Mouse (Mus musculus) T-helper 17 cell (primary cell): ENCODE data around the gene Gm10309.
"Not testable (repeated sequence)": the region's sequence is repeated elsewhere in the genome, so short reads cannot be mapped to it uniquely, and the experiment has no call there.

Experiments used
- in situ Hi-C, 2 experiments: fragments of 300-600 bp; cut with MboI, MseI; formaldehyde crosslinking; loops; 1 replicate in 1 of 2; 2 replicates in 1 of 2; pipeline ENCODE4 v1.15.1; 2025; ENCODE audit warnings: high pct_unique_total_duplicates in 2 of 2

Gm10309 gene

DNA sequence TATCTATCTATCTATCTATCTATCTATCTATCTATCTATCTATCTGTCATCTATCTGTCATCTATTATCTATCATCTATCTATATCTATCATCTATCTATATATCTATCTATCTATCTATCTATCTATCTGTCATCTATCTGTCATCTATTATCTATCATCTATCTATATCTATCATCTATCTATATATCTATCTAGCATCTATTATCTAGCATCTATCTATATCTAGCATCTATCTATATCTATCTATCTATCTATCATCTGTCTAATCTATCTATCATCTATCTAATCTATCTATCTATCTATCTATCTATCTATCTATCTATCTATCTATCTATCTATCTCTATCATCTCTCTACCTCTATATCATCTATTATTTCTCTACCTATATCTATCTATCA lies 27.6 kb downstream of the Gm10309 start:
- in situ Hi-C loops = not testable (repeated sequence)

DNA sequence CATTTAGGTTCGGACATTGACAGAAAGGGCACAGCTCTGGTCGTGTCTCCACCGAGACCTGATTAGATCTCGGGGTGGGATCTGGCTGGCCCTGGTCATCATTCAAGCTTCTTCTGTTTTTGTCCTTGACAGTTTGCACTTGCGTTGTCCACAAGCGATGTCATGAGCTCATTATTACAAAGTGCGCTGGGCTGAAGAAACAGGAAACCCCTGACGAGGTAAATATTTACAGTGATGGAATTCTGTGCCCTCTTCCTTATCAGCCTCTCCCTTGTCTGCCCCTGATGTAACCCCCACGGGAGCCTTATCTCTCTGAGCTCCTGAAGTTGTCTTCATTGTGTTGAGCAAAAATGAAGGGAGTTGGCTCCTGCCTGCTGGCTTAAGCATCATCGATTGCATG lies 28.4 kb downstream of the Gm10309 start:
- in situ Hi-C loops = no loop called here

DNA sequence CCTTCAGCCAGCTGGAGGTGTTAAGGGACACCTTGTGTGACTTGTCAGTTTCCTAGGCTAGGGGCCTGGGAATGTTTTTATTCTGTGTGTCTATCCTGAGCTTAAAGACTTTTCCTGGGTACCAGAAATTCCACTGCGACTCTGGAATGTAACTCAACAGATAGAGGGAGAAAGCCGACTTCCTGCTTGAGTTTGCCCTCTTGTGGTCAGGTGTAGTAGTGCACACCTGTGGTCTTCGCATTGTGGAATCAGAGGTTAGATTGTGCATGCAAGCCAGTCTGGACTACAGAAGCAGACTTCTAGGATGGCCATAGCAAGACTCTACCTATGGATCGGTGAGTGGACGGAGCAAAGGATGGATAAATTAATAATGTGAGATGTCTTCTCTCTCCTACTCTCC lies 33.3 kb downstream of the Gm10309 start:
- in situ Hi-C loops = no loop called here

DNA sequence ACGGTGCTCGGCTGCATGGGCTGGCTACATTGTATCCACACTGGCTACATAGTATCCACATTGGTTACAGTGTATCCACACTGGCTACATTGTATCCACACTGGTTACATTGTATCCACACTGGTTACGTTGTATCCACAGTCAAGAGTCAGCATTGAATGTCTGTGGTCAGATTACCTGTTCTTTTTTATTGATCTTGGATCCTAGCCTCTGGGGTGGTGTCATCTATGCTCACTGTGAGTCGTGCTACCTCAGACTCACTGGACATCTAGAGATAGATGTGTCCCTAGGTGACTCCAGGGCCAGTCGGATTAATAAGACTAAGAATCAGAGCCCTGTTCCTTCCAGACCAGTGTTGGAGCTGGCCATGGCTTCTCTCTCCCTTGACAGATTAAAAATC lies 34.9 kb downstream of the Gm10309 start:
- in situ Hi-C loops = no loop called here

DNA sequence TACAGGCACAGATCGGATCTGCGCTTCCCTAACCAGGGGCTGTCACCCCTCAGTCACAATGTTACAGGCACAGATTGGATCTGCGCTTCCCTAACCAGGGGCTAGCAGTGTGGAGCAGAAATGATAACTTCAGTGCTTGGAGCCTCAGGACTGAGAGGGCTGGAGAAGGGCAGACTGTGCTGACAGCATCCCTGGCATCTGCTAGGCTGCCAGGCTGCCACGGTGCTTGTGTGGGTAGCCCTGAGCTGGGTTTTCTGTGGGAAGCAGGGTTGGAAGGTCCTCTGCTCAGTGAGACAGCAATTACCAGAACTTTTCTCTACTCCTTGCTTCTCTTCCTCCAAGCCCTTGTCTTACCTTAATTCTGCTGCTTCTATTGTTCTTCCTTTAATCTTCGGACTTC lies 37.1 kb downstream of the Gm10309 start:
- in situ Hi-C loops = no loop called here

DNA sequence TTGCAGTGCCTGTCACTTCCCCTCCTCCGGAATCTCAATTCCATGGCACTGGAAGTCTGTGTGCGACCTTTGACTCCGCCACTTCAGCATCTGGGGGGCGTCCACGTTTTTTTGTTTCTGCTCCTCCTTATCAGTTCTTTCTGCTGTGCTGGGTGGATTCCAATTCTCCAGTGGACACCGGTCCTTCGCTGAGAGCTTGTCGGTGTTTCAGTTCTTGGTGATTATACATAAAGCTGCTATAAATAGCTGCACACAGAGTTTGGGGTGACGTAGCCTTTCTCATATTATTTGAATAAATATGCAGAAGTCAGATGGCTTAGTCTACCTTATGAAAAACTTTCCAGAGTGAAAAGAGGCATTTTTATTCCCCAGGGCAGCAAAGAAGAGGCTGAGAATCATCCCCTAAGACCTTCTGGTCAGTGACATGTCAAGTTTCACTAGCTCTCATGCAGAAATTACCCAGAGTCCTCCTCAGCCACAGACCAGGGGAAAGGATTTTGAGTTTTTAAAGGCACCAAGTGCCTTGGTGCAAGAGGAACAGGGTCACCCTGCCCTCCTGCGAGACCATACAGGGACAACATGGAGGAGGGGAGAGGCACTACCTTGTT lies 37.6 kb downstream of the Gm10309 start:
- in situ Hi-C loops = no loop called here

DNA sequence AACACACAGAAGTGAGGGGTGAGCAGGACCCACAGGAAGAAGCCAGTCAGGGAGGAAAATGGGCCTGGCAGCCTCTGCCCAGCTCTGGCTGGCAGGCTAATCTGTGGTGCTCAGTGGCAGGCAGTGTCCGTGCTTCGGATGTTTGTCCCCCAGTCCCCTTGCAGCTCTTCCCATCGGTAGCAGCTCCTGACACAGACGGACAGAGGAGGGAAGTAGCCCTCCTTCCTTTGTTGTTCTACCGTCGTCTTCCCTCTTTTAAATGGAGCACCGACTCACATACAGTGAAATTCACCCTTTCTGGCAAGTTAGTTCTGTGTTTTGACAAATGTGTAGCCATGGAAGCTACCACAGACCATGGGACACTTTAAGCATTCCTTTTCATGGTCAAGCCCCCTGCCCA lies 38.2 kb downstream of the Gm10309 start:
- in situ Hi-C loops = no loop called here

DNA sequence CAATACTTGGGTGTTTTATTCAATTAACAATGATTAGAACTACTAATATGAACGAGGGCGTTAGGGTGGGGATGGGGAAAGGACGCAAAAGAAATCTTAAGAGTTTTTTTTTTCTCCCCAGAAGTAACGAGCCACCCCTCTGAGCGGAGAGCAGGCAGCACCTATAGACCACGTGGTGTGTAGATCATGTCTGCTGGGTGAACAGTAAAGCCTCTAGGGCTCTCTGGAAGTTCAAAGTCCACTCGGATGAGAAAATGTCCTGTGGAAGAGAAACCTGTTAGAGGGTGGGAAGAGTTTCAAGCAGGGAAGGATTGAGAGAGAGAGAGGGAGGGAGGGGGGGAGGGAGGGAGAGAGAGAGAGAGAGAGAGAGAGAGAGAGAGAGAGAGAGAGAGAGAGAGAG lies 38.6 kb downstream of the Gm10309 start:
- in situ Hi-C loops = no loop called here

DNA sequence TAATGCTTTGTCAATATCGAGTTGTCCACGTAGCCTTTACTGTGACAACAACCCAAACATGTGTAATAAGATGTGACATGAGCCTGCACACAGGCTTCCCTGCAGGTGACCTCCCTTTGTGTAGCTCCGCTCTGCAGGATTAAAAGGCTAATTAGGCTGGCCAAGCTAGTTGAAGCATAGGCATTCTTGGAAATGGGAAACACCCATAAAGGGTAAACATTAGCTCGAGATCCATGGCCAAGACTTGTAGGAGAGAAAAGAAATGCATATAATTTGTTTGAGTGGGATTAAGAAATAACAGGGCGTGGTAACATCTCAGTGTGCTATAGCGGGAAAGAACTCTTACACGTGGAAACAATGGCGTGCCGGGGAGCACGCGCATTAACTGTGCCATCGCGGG lies 39.2 kb downstream of the Gm10309 start:
- in situ Hi-C loops = no loop called here

DNA sequence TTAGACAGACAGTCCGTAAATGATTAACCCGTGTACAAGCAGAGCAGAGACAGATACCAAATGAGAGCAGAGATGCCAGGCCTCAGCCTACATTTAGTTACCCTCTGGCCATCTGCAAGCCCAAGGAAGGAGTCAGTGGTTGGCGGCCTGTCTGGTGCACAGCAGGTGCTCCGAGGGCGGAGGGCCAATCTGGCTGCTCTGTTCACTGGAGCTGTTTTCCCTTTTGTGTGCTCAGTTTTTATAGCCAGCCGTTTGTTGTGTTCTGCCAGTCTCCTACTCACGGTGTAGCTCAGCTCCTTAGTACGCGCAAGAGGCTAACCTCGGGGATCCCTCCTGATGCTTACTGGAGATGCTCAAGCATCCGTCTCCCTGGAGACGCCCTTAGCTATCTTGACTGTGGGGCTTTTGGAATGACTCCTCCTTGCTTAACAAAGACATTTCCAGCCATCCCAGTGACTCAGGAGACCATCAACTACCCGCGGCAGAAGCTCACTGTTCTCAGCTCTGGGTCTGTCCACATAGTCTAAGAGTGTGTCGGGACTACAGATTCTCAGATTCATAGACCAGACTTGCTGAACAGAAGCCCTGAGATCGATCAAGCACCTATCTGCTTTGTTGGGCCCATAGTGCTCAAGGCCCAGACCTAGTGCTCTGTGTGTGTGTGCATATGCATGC lies 40.2 kb downstream of the Gm10309 start:
- in situ Hi-C loops = no loop called here

DNA sequence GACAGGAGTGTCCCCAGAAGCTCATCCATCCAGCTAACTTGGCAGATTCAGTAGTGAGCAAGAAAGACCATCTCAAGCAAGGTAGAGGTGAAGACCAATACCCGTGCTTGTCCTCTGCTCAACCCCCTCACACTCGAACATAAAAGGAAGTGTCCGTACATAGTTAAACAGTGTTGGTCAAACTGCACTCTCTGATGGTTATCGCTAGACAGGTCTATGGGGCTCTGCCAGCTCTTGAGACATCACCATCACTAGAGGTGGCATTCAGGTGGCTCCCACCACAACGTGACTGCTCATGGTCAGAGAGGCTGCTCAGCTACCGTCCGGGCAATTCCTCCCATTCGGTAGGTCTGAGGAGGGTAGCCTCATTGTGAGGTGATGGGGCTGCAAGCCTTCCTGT lies 40.8 kb downstream of the Gm10309 start:
- in situ Hi-C loops = no loop called here

DNA sequence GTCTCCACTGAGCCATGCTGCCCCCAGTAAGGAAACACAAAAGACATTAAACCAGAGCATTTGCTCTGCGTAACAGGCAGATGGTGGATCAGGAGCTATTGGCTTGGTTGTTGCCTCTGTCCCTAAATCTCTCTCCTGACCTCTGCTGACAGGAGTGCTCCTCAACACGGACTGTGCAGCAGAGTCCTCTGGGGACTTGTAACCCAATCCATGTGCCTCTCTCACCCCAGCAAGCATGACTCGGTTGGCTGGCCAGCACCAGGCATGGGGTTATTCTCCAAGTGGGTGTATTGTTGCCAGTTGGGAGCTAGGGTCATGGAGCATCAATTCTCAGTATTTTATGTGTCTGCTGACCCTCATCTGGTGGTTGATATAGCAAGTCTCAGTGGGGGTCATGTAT lies 41.7 kb downstream of the Gm10309 start:
- in situ Hi-C loops = no loop called here

DNA sequence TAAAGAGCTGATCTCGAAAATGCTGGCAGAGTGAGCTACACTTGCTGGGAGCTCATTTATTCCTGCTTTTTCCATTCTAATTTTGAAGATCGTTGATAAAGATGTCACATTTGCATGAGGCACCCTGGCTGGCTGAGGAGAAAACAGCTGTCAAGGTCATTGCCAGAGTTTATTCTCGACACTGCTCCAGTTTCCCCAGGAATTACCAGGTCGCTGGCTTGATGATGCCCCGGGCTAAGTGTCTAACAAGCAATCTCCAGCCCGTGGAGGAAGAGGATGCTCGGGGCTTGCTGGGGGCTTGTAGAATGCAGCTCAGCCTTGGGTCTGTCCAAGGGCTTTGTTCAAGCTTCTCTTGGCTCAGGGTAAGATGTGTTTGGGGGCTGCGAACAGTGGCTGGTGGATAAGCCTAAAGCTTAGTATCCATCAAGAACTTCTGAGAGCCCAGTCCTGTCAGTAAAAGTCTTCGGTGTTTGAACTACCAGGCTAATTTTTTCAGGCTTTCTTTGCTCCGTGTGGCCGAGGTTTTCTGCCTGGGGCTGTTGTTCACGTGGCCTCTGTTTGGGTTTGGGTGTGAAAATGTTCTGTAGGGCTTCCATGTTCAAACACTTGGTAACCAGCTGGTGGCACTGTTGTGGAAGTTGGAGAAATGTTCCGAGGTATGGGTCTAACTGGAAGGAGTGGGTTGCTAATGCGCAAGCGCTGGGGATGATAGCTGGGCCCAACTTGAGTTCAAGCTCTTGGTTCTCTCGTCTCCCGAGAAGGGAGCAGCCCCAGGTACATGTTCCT lies 44.2 kb downstream of the Gm10309 start:
- in situ Hi-C loops = no loop called here

DNA sequence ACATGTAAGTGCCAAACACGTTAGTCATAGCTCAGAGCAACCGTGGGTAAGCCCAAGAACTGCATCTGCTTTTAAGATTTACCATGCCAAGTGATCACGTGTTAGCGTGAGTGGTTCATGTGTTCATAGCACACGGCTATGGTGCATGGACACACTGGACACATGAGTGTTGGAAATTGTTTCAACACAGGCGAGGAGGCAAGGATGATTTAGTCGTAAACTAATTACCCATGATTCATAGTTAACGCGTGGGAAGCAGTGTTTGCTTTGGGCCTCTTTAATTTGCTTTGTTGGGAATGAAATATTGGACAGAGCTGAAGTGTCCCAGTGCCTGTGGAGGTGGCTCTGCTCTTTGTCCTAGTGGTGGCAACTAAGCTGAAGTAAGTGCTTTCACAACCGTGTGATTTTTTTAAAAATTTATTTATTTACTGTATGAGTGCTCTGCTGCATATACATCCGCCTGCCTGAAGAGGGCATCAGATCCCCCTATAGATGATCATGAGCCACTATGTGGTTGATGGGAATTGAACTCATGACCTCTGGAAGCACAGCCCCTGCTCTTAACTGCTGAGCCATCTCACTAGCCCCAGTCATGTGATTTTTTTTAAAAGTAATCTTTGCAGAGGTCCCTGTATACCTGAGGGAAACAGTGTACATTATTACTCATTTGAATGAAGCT lies 46.6 kb downstream of the Gm10309 start:
- in situ Hi-C loops = no loop called here

DNA sequence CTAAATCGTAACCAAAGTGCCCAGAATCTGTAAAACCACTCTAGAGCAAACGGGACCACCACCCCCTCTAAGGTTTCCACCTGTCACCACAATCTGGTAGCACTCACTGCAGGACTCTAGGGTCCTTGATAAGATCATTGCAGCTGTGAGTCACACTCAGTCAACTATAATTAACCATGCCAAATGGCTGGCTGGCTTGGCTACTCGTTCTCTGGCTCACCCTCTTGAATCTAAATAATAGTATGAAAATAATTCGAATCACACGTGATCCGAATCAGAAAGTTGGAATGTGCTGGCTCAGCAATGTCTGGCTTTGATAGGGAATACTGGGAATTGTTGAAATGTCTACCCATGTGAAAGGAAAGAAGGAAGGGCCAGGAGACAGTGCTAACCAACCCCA lies 48.5 kb downstream of the Gm10309 start:
- in situ Hi-C loops = no loop called here

DNA sequence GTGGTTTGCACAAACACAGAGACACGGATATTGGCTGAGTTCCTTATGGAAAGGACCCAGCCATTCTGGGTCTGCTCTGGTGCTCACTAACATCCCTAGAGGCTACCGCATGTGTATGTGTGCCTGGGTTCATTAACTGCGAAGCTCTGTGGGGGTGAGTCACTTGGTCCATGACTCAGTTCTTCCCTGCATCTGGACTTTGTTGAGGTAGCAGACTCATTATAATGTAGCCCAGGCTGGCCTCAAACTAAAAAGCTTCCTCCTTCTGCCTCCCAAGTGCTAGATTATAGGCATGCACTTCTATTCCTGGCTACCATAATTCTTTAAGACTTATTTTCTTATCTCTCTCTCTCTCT lies 50.7 kb downstream of the Gm10309 start:
- in situ Hi-C loops = no loop called here

DNA sequence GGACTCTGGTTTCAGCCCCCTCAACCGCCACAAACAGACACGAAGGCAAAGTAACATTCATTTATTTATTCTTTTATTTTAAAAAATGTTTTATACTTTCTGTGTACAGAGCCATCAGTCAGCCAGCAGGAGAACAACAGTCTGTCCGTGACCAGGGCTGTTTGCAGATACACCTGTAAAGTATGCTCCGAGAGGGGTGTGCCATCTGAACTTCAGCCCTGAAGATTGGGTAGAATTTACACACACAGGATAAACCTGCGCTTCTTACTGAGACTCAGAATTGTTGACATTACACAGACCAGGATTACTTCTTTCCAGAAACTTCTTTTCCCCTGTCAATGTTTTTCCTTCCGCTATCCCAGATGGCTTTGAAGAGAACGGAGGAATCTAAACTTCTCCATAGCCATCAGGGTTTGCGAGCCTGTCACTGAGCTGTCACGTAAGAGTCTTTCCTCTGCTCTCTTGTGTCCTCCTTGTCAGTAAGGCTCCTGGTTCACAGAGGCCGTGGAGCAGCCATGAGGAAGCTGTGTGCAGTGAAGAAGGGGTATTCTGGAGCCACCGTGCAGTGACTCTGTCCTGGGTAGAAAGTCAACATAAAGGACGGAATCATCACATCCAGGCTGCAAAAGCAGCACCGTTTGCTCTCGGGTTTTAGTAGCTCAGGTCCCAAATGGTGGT lies 51.2 kb downstream of the Gm10309 start:
- in situ Hi-C loops = no loop called here

DNA sequence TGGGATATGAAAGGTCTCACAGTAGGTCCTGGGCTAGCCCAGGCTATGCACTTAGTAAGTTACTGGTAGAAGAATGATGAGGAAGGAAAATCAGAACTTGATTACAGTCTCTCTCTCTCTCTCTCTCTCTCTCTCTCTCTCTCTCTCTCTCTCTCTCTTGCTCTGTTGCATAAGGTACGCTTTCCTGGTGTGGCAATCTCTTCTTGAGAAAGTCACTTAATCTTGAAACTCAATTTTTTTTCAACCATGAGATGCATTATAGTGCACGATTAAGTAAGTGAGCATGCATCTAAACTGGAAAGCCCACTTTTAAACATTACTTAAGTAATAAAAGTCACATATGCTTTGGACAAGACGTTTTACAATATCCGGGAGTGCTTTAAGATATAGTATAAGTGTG lies 52.1 kb downstream of the Gm10309 start:
- in situ Hi-C loops = no loop called here
